Mouse (Mus musculus) forebrain, embryonic 13.5 days (tissue): ENCODE results near the gene Mrpl47. TPM values are rescaled to one million over a fixed set of nuclear protein-coding genes. Genes with fewer than 3 reads are reported as not detected.
"Not testable (repeated sequence)": the region's sequence is repeated elsewhere in the genome, so short reads cannot be mapped to it uniquely, and the experiment has no call there.

Experiments used
- ATAC-seq: fragments of 200-750 bp; cut with Nextera tagmentation; 2 replicates; pipeline ENCODE4 v1.8.0; 2017
- H3K27ac ChIP-seq: fragments of 300-500 bp; sonication (generic); 2 replicates; pipeline ENCODE4 v1.5.1; 2015; ENCODE audit warnings: inconsistent platforms, mild to moderate bottlenecking, moderate library complexity
- H3K27me3 ChIP-seq: fragments of 300-500 bp; sonication (generic); 2 replicates; pipeline ENCODE4 v1.6.1; 2015; ENCODE audit warnings: mild to moderate bottlenecking, inconsistent platforms
- H3K36me3 ChIP-seq: fragments of 300-500 bp; sonication (generic); 2 replicates; pipeline ENCODE4 v1.6.1; 2015; ENCODE audit warnings: mild to moderate bottlenecking, inconsistent platforms; ENCODE audit not compliant: poor library complexity, severe bottlenecking
- H3K4me1 ChIP-seq: fragments of 300-500 bp; sonication (generic); 2 replicates; pipeline ENCODE4 v1.6.1; 2015; ENCODE audit warnings: inconsistent platforms
- H3K4me2 ChIP-seq: fragments of 300-500 bp; sonication (generic); 2 replicates; pipeline ENCODE4 v1.6.1; 2015; ENCODE audit warnings: inconsistent platforms, mild to moderate bottlenecking, moderate library complexity
- H3K4me3 ChIP-seq: fragments of 300-500 bp; sonication (generic); 2 replicates; pipeline ENCODE4 v1.5.1; 2015; ENCODE audit warnings: mild to moderate bottlenecking, inconsistent platforms
- H3K9ac ChIP-seq: fragments of 300-500 bp; sonication (generic); 2 replicates; pipeline ENCODE4 v1.6.1; 2015; ENCODE audit warnings: mild to moderate bottlenecking, inconsistent platforms
- H3K9me3 ChIP-seq: fragments of 300-500 bp; sonication (generic); replicated peaks from 2 replicates; pipeline ENCODE4 v1.6.1; 2016; ENCODE audit warnings: inconsistent platforms
- WGBS: fragments of 180-500 bp; shearing (Covaris S2); methylation state at CpG from one replicate; pipeline ENCODE4 v1.1.7; 2015; 5-methylcytosine and 5-hydroxymethylcytosine counted together
- polyA plus RNA-seq: library from polyadenylated mRNA; unstranded; fragments of >200 nt; fragmentation: Nextera tagmentation; extraction: Ambion mirVana; gene quantifications from 2 replicates; pipeline ENCODE4 v1.2.1, GENCODE M21; 2015

The Mrpl47 gene
- polyA plus RNA-seq, 1 experiment from 2014 or later, result 37.3 TPM

DNA sequence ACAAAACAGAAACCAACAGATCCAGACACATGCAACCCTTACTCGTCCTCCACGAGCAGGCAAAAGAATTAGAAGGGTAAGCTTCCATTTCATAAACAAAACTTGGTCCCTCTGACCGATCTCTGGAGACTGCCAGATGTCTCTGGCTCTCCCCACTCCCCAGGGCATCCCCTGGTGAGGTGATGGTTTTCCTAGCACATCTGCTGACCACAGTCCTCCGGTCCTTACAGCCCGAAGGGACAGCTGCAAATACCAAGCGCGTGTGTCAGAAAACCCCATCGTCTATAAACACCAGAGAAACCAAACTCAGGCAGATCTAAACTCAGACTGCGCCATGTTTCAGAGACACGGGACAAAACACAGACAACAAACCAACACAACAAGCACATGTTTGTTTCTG is 32.8 kb downstream of the Mrpl47 start:
- WGBS, result 94% methylated on average over 10 of the region's 10 CpGs
- H3K27ac ChIP-seq, H3K27me3 ChIP-seq, H3K4me3 ChIP-seq, H3K9me3 ChIP-seq, H3K9ac ChIP-seq, H3K4me1 ChIP-seq, H3K4me2 ChIP-seq, H3K36me3 ChIP-seq, ATAC-seq: not testable (repeated sequence)

DNA sequence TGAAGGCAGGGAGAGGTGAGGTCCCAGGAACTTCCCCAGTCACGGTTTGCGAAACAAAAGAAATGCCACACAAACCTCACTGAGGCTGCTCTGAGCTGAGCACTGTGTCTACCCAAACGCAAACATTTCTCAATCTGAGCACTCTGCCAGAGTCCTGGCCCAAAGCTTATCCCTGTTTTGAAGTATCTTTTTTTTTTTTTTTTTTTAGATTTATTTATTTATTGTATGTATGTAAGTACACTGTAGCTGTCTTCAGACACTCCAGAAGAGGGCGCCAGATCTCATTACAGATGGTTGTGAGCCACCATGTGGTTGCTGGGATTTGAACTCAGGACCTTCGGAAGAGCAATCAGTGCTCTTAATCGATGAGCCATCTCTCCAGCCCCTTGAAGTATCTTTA is 33.4 kb downstream of the Mrpl47 start:
- H3K27ac ChIP-seq, H3K4me1 ChIP-seq, H3K4me3 ChIP-seq, H3K9me3 ChIP-seq, H3K9ac ChIP-seq, ATAC-seq, H3K4me2 ChIP-seq, H3K27me3 ChIP-seq, H3K36me3 ChIP-seq: not testable (repeated sequence)
- 89% methylated on average over 6 of the region's 6 CpGs for WGBS

DNA sequence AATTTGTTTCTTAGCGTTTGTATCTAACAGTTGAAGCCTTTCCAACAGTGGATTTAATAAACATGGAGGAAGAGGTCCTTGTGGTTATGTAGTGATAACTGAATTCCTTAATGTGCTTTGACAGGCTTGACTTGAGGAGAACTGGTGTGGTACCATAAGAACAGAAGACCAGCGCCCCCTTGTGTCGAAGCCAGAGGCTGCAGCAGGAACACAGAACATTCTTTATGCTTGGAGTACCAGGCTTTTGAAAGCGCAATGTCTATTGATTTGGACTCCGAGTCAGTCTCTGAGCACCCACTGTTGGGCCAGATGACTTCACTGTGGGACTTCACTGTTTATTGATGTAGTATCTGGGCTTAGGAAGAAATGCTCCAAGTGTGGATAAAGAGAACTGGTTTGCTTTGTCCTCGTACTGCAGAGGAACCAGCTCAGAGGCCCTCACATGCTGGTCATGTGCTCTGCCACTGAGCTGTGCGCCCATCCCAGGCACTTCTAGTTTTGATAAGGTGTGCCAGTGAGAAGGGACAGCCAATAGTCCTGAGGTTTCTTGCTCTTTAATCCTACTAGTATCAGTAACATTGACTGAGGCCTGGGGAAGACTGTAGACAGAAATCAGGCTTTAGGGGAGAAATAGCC is 39.1 kb downstream of the Mrpl47 start:
- H3K27ac ChIP-seq, result no peak overlapping the region
- H3K9ac ChIP-seq, result no peak overlapping the region
- no peaks in the 10 kb centered on the region for H3K36me3 ChIP-seq
- no peak overlapping the region for H3K4me2 ChIP-seq
- no peak overlapping the region for H3K4me3 ChIP-seq
- H3K4me1 ChIP-seq, result no peaks in the 10 kb centered on the region
- no peaks in the 10 kb centered on the region for H3K9me3 ChIP-seq
- ATAC-seq, result peak; percentile 79
- no peaks in the 10 kb centered on the region for H3K27me3 ChIP-seq
- WGBS, result 32% methylated on average over 7 of the region's 7 CpGs

DNA sequence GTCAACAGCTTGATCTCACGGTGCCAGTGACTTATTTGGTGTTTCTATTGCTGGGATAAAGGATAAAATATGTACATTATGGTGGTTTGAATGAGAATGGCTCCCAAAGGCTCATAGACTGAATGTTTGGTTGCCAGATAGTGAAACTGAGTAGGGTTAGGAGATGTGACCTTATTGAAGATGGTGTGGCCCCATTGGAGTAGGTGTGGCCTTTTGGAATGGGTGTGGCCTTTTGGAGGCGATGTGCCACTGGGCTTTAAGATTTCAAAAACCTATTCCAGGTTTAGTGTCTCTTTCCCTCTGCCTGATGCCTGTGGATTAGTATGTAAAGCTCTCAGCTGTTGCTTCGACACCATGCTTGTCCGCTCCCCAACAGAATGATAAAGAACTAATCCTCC is 41.8 kb downstream of the Mrpl47 start:
- H3K27me3 ChIP-seq, result no peaks in the 10 kb centered on the region
- no peaks in the 10 kb centered on the region for H3K9me3 ChIP-seq
- H3K27ac ChIP-seq, result no peak overlapping the region
- H3K4me2 ChIP-seq, result no peak overlapping the region
- ATAC-seq, result no peak
- H3K36me3 ChIP-seq, result no peaks in the 10 kb centered on the region
- no peak overlapping the region for H3K4me3 ChIP-seq
- 72% methylated on average over 4 of the region's 4 CpGs for WGBS
- no peaks in the 10 kb centered on the region for H3K4me1 ChIP-seq
- H3K9ac ChIP-seq, result no peak overlapping the region

DNA sequence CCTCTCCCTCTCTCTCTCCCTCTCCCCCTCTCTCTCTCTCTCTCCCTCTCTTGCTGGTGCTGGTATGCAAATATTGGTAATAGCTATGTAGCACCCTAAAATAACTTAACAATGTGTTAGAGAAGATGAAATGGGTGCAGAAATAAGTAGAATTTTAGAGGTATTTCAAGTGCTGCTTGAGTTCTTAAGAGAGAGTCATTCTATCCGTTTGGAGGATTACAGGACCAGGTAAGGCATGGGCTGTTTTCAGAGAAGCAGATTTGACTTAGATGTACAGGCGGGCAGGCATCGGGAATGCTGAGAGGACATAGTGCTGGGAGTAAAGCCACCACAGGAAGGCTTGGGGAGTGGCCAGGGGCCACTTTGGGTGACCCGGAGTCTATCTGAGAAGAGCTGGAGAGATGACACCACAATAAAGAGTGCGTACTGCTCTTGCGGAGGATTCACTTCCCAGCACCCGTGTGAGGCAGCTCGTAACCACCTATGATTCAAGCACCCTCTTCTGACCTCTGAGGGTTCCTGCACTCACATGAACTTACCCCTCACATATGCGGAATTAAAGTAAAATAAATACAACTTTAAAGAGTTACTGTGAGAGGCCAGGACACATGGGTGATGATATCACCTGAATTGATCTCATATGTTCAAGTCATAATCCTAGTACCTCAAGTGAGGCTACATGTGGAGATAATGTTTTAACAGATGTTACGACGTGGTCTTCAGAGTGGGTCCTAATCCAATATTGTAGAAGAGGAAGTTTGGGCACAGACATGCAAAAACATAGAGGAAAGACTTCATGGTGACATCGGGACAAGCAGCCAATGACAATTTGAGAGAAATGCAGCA is 42.4 kb downstream of the Mrpl47 start:
- no peaks in the 10 kb centered on the region for H3K4me1 ChIP-seq
- H3K9ac ChIP-seq, result no peak overlapping the region
- no peaks in the 10 kb centered on the region for H3K27me3 ChIP-seq
- H3K36me3 ChIP-seq, result no peaks in the 10 kb centered on the region
- ATAC-seq, result no peak
- WGBS, result 85% methylated on average over 12 of the region's 12 CpGs
- no peaks in the 10 kb centered on the region for H3K9me3 ChIP-seq
- no peak overlapping the region for H3K4me2 ChIP-seq
- H3K27ac ChIP-seq, result no peak overlapping the region
- no peak overlapping the region for H3K4me3 ChIP-seq

DNA sequence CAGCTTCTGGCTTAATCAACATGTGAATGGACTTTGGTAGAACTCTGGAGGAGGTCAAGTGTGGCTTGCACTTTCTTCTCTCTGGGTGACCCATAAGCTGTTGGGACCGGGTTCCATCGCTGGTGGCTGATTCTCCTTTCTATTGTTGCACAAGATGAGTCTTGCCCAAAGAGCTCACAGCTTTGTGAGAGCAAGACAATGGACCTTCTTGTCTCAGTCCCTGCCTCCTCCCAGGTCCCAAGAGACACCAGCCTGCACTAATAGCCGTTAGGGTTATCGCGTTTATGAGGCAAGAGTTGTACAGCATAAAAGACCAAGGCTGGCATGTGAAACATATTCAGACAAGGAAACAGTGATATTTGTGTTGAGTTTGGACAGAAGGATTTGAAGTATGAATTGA is 43.2 kb downstream of the Mrpl47 start:
- Histone ChIP-seq H3K4me1 (no peaks in the 10 kb centered on the region), H3K27me3 (no peaks in the 10 kb centered on the region), H3K4me2 (no peak overlapping the region), H3K9ac (no peak overlapping the region), H3K4me3 (no peak overlapping the region), H3K27ac (no peak overlapping the region), H3K36me3 (no peaks in the 10 kb centered on the region), H3K9me3 (no peaks in the 10 kb centered on the region)
- WGBS, result 42% methylated on average over 5 of the region's 5 CpGs
- no peak for ATAC-seq

DNA sequence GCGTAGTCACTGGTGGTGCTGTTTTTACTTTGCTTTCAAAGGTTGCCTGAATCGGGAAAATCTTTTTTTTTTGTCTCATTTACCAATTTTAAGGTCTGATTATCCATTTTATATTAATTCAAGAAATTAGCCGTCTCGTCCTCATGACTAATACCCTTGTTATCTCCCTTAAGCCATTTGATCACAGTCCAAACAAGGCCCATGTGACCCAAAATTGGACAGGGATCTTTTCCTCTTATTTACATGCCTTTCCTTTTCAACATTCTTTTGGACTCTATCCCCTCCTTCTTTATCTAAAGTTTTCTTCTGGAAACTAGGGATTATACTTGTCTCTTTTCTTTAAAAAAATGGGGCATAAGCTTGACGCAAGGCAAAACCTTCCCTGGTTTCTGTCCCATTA is 45.6 kb downstream of the Mrpl47 start:
- Histone ChIP-seq H3K27me3 (no peaks in the 10 kb centered on the region), H3K9ac (no peak overlapping the region), H3K36me3 (no peaks in the 10 kb centered on the region), H3K4me1 (no peaks in the 10 kb centered on the region), H3K9me3 (no peaks in the 10 kb centered on the region), H3K27ac (no peak overlapping the region), H3K4me3 (no peak overlapping the region), H3K4me2 (no peak overlapping the region)
- no peak for ATAC-seq
- WGBS, result 77% methylated on average over 5 of the region's 5 CpGs

DNA sequence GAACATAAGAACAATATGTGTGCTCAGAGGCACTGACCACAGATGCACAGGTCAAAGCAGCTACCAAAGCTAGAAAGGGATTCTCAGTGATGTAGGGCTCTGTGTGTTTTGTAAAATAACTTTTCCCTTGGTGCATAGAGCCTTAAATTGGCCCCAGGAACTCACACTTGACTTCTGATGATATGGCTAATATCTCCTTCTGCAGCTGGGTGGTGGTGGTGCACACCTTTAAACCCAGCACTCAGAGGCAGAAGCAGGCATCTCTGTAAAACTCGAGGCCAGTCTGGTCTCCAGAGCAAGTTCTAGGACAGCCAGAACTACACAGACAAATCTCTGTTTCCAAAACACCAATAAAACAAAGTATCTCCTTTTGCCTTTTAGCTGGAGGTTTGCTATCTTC is 46.5 kb downstream of the Mrpl47 start:
- 58% methylated on average over 1 of the region's 1 CpGs for WGBS
- Histone ChIP-seq H3K9me3 (no peaks in the 10 kb centered on the region), H3K4me3 (no peak overlapping the region)

DNA sequence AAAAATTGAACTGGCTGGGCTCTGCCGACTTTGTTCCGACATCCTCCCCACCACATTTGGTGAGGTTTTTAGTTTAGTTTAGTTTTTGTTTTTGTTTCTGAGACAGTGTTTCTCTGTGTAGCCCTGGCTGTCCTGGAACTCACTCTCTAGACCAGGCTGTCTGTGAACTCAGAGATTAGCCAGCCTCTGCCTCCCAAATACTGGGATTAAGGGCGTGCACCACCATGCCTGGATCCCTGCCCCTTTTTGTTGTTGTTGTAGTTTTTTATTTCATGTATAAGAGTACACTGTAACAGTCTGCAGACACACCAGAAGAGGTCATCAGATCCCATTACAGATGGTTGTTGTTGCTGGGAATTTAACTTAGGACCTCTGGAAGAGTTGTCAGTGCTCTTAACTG is 47.4 kb downstream of the Mrpl47 start:
- no peaks in the 10 kb centered on the region for H3K27me3 ChIP-seq
- 88% methylated on average over 3 of the region's 3 CpGs for WGBS
- no peak overlapping the region for H3K27ac ChIP-seq
- no peak for ATAC-seq
- H3K9ac ChIP-seq, result no peak overlapping the region
- no peaks in the 10 kb centered on the region for H3K36me3 ChIP-seq
- no peak overlapping the region for H3K4me2 ChIP-seq
- no peak overlapping the region for H3K4me3 ChIP-seq
- H3K9me3 ChIP-seq, result no peaks in the 10 kb centered on the region
- no peaks in the 10 kb centered on the region for H3K4me1 ChIP-seq

More for the DNA sequence above, 46.5 kb downstream of the Mrpl47 start:
- H3K4me2 ChIP-seq, result no peak overlapping the region
- H3K27ac ChIP-seq, result no peak overlapping the region
- no peak overlapping the region for H3K9ac ChIP-seq
- no peaks in the 10 kb centered on the region for H3K4me1 ChIP-seq
- no peak for ATAC-seq
- no peaks in the 10 kb centered on the region for H3K27me3 ChIP-seq
- H3K36me3 ChIP-seq, result no peaks in the 10 kb centered on the region

DNA sequence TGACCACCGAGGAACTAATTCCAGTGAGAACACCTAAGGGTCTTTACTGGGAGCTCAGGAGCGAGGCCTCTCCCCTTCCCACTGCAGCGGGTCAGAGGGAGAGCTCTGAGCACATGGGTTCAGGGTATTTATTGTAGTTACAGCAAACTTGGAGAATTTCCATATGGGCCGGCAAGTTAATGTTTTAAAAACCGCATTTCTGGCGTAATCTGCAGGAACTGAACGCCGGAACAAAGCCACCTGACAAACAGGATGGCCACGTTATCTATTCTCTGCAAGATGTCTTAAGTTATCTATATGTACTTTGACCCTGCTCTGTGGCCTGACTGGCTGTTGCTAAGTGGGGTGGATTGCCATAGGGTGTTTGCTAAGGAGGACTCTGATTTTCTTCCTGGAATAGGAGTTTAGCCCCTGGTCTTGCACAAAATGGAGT is 47.8 kb downstream of the Mrpl47 start:
- ATAC-seq, result no peak

DNA sequence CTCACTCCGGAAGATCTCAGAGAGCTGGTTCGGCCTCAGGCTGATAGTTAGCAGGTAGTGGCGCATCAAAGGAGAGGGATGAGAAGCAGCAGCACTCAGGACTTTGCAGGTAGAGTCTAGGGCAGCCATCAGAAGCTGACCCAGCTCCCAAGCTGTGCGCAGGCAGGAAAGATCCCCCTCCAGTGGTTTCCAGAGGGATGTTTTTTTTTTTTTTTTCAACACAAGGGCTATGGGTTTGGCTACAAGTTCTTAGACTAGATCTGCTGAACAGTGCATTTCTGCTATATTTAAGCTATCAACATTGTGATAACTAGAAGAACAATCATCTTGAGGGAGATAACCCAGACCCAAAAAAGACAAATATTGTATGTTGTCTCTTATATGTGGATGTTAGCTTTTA is 50.2 kb downstream of the Mrpl47 start:
- ATAC-seq, result no peak
- Histone ChIP-seq H3K9me3 (no peaks in the 10 kb centered on the region), H3K27ac (no peak overlapping the region), H3K4me3 (no peak overlapping the region), H3K27me3 (no peaks in the 10 kb centered on the region), H3K4me2 (no peak overlapping the region), H3K36me3 (no peaks in the 10 kb centered on the region), H3K9ac (no peak overlapping the region), H3K4me1 (no peaks in the 10 kb centered on the region)
- 78% methylated on average over 4 of the region's 4 CpGs for WGBS

More for the DNA sequence above, 47.8 kb downstream of the Mrpl47 start:
- Histone ChIP-seq H3K27ac (no peak overlapping the region), H3K27me3 (no peaks in the 10 kb centered on the region), H3K9ac (no peak overlapping the region), H3K4me3 (no peak overlapping the region), H3K4me1 (no peaks in the 10 kb centered on the region), H3K9me3 (no peaks in the 10 kb centered on the region), H3K36me3 (no peaks in the 10 kb centered on the region), H3K4me2 (no peak overlapping the region)
- WGBS, result 85% methylated on average over 9 of the region's 9 CpGs

DNA sequence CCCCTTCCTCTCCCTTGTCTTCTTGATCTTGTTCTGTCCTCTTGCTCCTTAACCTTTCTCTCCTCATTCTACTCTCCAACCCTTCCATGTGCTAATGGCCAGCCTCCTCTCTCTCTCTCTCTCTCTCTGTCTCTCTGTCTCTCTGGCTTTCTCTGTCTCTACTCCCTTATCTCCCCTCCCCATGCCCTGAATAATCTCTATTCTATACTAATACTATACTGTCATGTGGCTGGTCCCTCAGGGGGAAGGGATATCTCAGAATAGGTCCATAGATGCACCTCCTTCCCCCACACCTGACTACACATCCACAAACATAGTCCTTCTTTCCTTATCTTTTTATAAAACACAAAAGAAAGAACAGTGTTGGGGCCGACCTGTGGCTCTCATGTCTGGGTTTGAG is 50.9 kb downstream of the Mrpl47 start:
- no peak overlapping the region for H3K9ac ChIP-seq
- no peaks in the 10 kb centered on the region for H3K36me3 ChIP-seq
- no peak overlapping the region for H3K4me2 ChIP-seq
- H3K4me3 ChIP-seq, result no peak overlapping the region
- H3K4me1 ChIP-seq, result no peaks in the 10 kb centered on the region
- no peak for ATAC-seq
- no peaks in the 10 kb centered on the region for H3K9me3 ChIP-seq
- no peak overlapping the region for H3K27ac ChIP-seq
- WGBS, result 66% methylated on average over 1 of the region's 1 CpGs
- no peaks in the 10 kb centered on the region for H3K27me3 ChIP-seq

DNA sequence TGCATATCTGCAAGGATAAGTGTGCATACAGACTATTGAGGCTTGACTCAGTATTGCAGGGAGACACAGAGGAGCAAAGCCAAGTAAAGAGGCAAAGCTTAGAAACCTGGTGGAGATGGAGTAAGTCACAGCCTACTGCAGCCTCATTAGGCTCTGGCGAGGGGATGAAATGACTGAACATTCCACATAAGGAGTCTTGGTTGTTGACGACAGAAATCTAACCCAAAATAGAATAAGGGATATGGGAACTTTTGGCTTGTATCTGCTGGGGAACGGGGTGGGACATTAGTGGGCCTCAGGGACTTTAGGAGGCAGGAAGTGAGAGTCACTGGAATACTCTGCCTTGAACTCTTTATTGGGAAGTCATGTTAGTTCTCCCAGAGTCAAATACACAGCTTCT is 52.8 kb downstream of the Mrpl47 start:
- no peak for ATAC-seq

More for the DNA sequence above, 52.8 kb downstream of the Mrpl47 start:
- H3K27me3 ChIP-seq, result no peaks in the 10 kb centered on the region
- no peak overlapping the region for H3K4me3 ChIP-seq
- H3K36me3 ChIP-seq, result no peaks in the 10 kb centered on the region
- no peak overlapping the region for H3K4me2 ChIP-seq
- WGBS, result 86% methylated on average over 3 of the region's 3 CpGs
- no peak overlapping the region for H3K27ac ChIP-seq
- H3K4me1 ChIP-seq, result no peaks in the 10 kb centered on the region
- no peaks in the 10 kb centered on the region for H3K9me3 ChIP-seq
- no peak overlapping the region for H3K9ac ChIP-seq
